Mouse (Mus musculus): Measurements from ENCODE around the gene Zfp651. TPM values are rescaled to one million over a fixed set of nuclear protein-coding genes. Genes with fewer than 3 reads are reported as not detected.

Zfp651 gene
- total and polyA plus RNA-seq, 2 experiments from 2014 or later, result 13.2 to 34.5 TPM

- H3K27ac ChIP-seq (ENCODE audit: low read depth), result no peak overlapping the region
- H3K27me3 ChIP-seq (ENCODE audit: control insufficient read depth, insufficient read depth, low read length), result no peaks in the 10 kb centered on the region
- WGBS, result 70% methylated on average over 9 of the region's 9 CpGs
- H3K9ac ChIP-seq (replicated peaks; ENCODE audit: low read depth, low read length), result no peak overlapping the region
- H3K4me2 ChIP-seq (ENCODE audit: low read depth, low read length), result no peak overlapping the region
- H3K36me3 ChIP-seq (replicated peaks; ENCODE audit: control insufficient read depth, insufficient read depth, low read length), result no peaks in the 10 kb centered on the region
- H3K4me1 ChIP-seq (ENCODE audit: control insufficient read depth, insufficient read depth), result peaks cover 10% of the 10 kb centered on the region; the same call in 1 of the 2 replicates
- ATAC-seq (ENCODE audit: insufficient read depth, low read depth) (no peak), DNase-seq (ENCODE audit: low spot score) (no peak)
- H3K4me3 ChIP-seq (ENCODE audit: low read depth, low read length), result no peak overlapping the region
- TF ChIP-seq EP300 (IDR thresholded peaks at IDR 0.05; ENCODE audit: low read depth) (no peak), CTCF (IDR thresholded peaks at IDR 0.05; ENCODE audit: low read depth) (no peak)
- no peaks in the 10 kb centered on the region for H3K9me3 ChIP-seq (replicated peaks; ENCODE audit: control insufficient read depth, low read length)
Observed at GRCm38 (mm10) chr9:121819073-121819770, 60.1 kb downstream of the Zfp651 start.

- Histone ChIP-seq H3K4me2 (ENCODE audit: low read depth, low read length) (no peak overlapping the region), H3K27ac (ENCODE audit: low read depth) (no peak overlapping the region), H3K4me1 (ENCODE audit: control insufficient read depth, insufficient read depth) (peaks cover 10% of the 10 kb centered on the region; the same call in 1 of the 2 replicates), H3K4me3 (ENCODE audit: low read depth, low read length) (no peak overlapping the region), H3K9ac (replicated peaks; ENCODE audit: low read depth, low read length) (no peak overlapping the region), H3K27me3 (ENCODE audit: control insufficient read depth, insufficient read depth, low read length) (no peaks in the 10 kb centered on the region), H3K9me3 (replicated peaks; ENCODE audit: control insufficient read depth, low read length) (no peaks in the 10 kb centered on the region), H3K36me3 (replicated peaks; ENCODE audit: control insufficient read depth, insufficient read depth, low read length) (no peaks in the 10 kb centered on the region)
- 41% methylated on average over 7 of the region's 7 CpGs for WGBS
- DNase-seq (ENCODE audit: low spot score) (no peak), ATAC-seq (ENCODE audit: insufficient read depth, low read depth) (no peak)
- no peak for TF ChIP-seq EP300 (IDR thresholded peaks at IDR 0.05; ENCODE audit: low read depth)
- no peak for TF ChIP-seq CTCF (IDR thresholded peaks at IDR 0.05; ENCODE audit: low read depth)
Observed at GRCm38 (mm10) chr9:121819771-121820471, 60.8 kb downstream of the Zfp651 start.

GRCm38 (mm10) chr9:121820765-121821164 is 61.6 kb downstream of the Zfp651 start:
- WGBS, result 76% methylated on average over 5 of the region's 5 CpGs
- Histone ChIP-seq H3K9me3 (replicated peaks; ENCODE audit: control insufficient read depth, low read length) (no peaks in the 10 kb centered on the region), H3K4me3 (ENCODE audit: low read depth, low read length) (no peak overlapping the region), H3K27ac (ENCODE audit: low read depth) (no peak overlapping the region), H3K36me3 (replicated peaks; ENCODE audit: control insufficient read depth, insufficient read depth, low read length) (no peaks in the 10 kb centered on the region), H3K4me1 (ENCODE audit: control insufficient read depth, insufficient read depth) (peaks cover 10% of the 10 kb centered on the region; the same call in 1 of the 2 replicates), H3K27me3 (ENCODE audit: control insufficient read depth, insufficient read depth, low read length) (no peaks in the 10 kb centered on the region), H3K9ac (replicated peaks; ENCODE audit: low read depth, low read length) (no peak overlapping the region), H3K4me2 (ENCODE audit: low read depth, low read length) (no peak overlapping the region)
- ATAC-seq (ENCODE audit: insufficient read depth, low read depth) (no peak), DNase-seq (ENCODE audit: low spot score) (no peak)
- TF ChIP-seq EP300 (IDR thresholded peaks at IDR 0.05; ENCODE audit: low read depth), result no peak
- no peak for TF ChIP-seq CTCF (IDR thresholded peaks at IDR 0.05; ENCODE audit: low read depth)

Other genes with a start within 250 kb of the Zfp651 start
- not detected in 2 replicates for gene Lyzl4, start 117.2 kb upstream of the Zfp651 start, total RNA-seq (2014; rRNA removed; ENCODE audit: low replicate concordance)
- not detected in 2 replicates for gene Lyzl4, start 117.2 kb upstream of the Zfp651 start, polyA plus RNA-seq (2015; fragmentation: Nextera tagmentation; extraction: Ambion mirVana)
- 0.70 and 1.3 TPM in 2 replicates for gene Vipr1, start 116.6 kb upstream of the Zfp651 start, total RNA-seq (2014; rRNA removed; ENCODE audit: low replicate concordance)
- gene Vipr1, start 116.6 kb upstream of the Zfp651 start, polyA plus RNA-seq (2015; fragmentation: Nextera tagmentation; extraction: Ambion mirVana), result 0.14 and 0.40 TPM in 2 replicates
- 3.8 and 9.4 TPM in 2 replicates for gene Sec22c, start 53.8 kb upstream of the Zfp651 start, total RNA-seq (2014; rRNA removed; ENCODE audit: low replicate concordance)
- 3.9 and 4.1 TPM in 2 replicates for gene Sec22c, start 53.8 kb upstream of the Zfp651 start, polyA plus RNA-seq (2015; fragmentation: Nextera tagmentation; extraction: Ambion mirVana)
- 109 and 136 TPM in 2 replicates for gene Ss18l2, start 49.0 kb upstream of the Zfp651 start, total RNA-seq (2014; rRNA removed; ENCODE audit: low replicate concordance)
- 362 and 379 TPM in 2 replicates for gene Ss18l2, start 49.0 kb upstream of the Zfp651 start, polyA plus RNA-seq (2015; fragmentation: Nextera tagmentation; extraction: Ambion mirVana)
- gene Nktr, start 40.2 kb upstream of the Zfp651 start, total RNA-seq (2014; rRNA removed; ENCODE audit: low replicate concordance), result 44.0 and 44.8 TPM in 2 replicates
- gene Nktr, start 40.2 kb upstream of the Zfp651 start, polyA plus RNA-seq (2015; fragmentation: Nextera tagmentation; extraction: Ambion mirVana), result 30.2 and 31.1 TPM in 2 replicates
- 20.7 and 28.2 TPM in 2 replicates for gene Klhl40, start 18.3 kb downstream of the Zfp651 start, total RNA-seq (2014; rRNA removed; ENCODE audit: low replicate concordance)
- 12.6 and 14.5 TPM in 2 replicates for gene Klhl40, start 18.3 kb downstream of the Zfp651 start, polyA plus RNA-seq (2015; fragmentation: Nextera tagmentation; extraction: Ambion mirVana)
- 62.3 and 75.4 TPM in 2 replicates for gene Hhatl, start 33.2 kb downstream of the Zfp651 start, total RNA-seq (2014; rRNA removed; ENCODE audit: low replicate concordance)
- gene Hhatl, start 33.2 kb downstream of the Zfp651 start, polyA plus RNA-seq (2015; fragmentation: Nextera tagmentation; extraction: Ambion mirVana), result 52.7 and 53.0 TPM in 2 replicates
- not detected in 2 replicates for gene Ccdc13, start 80.1 kb downstream of the Zfp651 start, total RNA-seq (2014; rRNA removed; ENCODE audit: low replicate concordance)
- gene Ccdc13, start 80.1 kb downstream of the Zfp651 start, polyA plus RNA-seq (2015; fragmentation: Nextera tagmentation; extraction: Ambion mirVana), result 0.34 and 0.41 TPM in 2 replicates
- gene Higd1a, start 99.0 kb downstream of the Zfp651 start, total RNA-seq (2014; rRNA removed; ENCODE audit: low replicate concordance), result 59.2 and 85.4 TPM in 2 replicates
- gene Higd1a, start 99.0 kb downstream of the Zfp651 start, polyA plus RNA-seq (2015; fragmentation: Nextera tagmentation; extraction: Ambion mirVana), result 319 and 332 TPM in 2 replicates
- gene Ackr2, start 139.0 kb downstream of the Zfp651 start, total RNA-seq (2014; rRNA removed; ENCODE audit: low replicate concordance), result 4.1 and 4.6 TPM in 2 replicates
- gene Ackr2, start 139.0 kb downstream of the Zfp651 start, polyA plus RNA-seq (2015; fragmentation: Nextera tagmentation; extraction: Ambion mirVana), result 1.6 and 2.1 TPM in 2 replicates
- not detected in 2 replicates for gene Cyp8b1, start 157.0 kb downstream of the Zfp651 start, total RNA-seq (2014; rRNA removed; ENCODE audit: low replicate concordance)
- not detected in 2 replicates for gene Cyp8b1, start 157.0 kb downstream of the Zfp651 start, polyA plus RNA-seq (2015; fragmentation: Nextera tagmentation; extraction: Ambion mirVana)
- gene Fam198a, start 191.7 kb downstream of the Zfp651 start, total RNA-seq (2014; rRNA removed; ENCODE audit: low replicate concordance), result 1.1 and 3.1 TPM in 2 replicates
- 0.78 and 0.85 TPM in 2 replicates for gene Fam198a, start 191.7 kb downstream of the Zfp651 start, polyA plus RNA-seq (2015; fragmentation: Nextera tagmentation; extraction: Ambion mirVana)
- 14.2 and 19.4 TPM in 2 replicates for gene Pomgnt2, start 237.8 kb downstream of the Zfp651 start, total RNA-seq (2014; rRNA removed; ENCODE audit: low replicate concordance)
- 6.9 and 7.9 TPM in 2 replicates for gene Pomgnt2, start 237.8 kb downstream of the Zfp651 start, polyA plus RNA-seq (2015; fragmentation: Nextera tagmentation; extraction: Ambion mirVana)